Mouse (Mus musculus): ENCODE measurements at regions not wholly inside any gene's neighbourhood (a gene's known extent, or its start where the extent isn't known, plus 50 kb on each side); places are given as distances from the start of the nearest gene placed in this dataset.

GRCm38 (mm10) chr16:90666271-90666986, 60.8 kb downstream of the Mis18a start:
- Histone ChIP-seq H3K4me1 (no peaks in the 10 kb centered on the region), H3K27ac (no peak overlapping the region), H3K9me3 (no peaks in the 10 kb centered on the region), H3K36me3 (no peaks in the 10 kb centered on the region), H3K9ac (no peak overlapping the region), H3K4me2 (replicated peaks) (no peak overlapping the region), H3K27me3 (no peaks in the 10 kb centered on the region), H3K4me3 (no peak overlapping the region)
- WGBS = 87% methylated on average over 11 of the region's 11 CpGs
- no peak for ATAC-seq (ENCODE audit: low FRiP score, low read depth)

DNA sequence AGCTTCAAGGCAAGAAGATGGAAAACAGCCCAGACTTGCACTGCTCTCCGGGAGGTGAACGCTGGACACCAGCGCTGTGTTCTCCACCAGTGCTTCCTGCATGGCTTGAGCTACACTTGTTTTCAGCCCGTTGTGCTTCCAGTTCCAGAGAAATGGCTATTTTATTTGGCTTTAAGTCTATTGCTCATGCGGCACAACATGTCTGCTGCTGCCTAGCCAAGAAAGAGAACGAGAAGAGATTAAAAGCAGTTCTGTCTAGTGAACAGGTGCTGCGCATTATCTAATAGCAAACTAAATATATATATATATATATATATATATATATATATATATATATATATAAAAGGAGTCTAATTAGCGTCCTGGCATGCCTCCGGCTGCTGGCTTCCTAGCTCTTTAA, 63.1 kb downstream of the Mis18a start:
- Histone ChIP-seq H3K4me1 (no peaks in the 10 kb centered on the region), H3K4me2 (replicated peaks) (no peak overlapping the region), H3K27ac (no peak overlapping the region), H3K27me3 (no peaks in the 10 kb centered on the region), H3K9me3 (no peaks in the 10 kb centered on the region), H3K36me3 (no peaks in the 10 kb centered on the region), H3K9ac (no peak overlapping the region), H3K4me3 (no peak overlapping the region)
- no peak for ATAC-seq (ENCODE audit: low FRiP score, low read depth)
- 58% methylated on average over 9 of the region's 9 CpGs for WGBS

DNA sequence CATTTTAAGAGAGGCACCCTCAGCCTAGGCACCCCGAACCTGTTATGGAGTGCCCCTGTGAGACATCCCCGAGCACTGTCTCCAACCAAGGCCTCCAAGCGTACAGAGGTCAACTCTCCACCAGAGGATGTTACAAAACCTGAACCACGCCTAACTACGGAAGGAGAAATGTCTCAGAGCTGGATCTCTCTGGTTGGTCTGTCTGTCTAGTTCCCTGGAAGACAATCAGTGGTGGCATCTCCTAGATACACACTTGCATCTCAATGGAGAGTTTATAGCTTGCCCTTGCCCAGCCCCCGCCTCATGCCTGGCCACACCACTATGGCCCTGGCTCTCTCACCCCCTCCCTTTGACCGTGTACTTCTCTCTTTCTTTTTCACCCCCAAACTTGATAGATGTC, 69.2 kb downstream of the Mis18a start:
- Histone ChIP-seq H3K36me3 (no peaks in the 10 kb centered on the region), H3K4me2 (replicated peaks) (no peak overlapping the region), H3K4me3 (no peak overlapping the region), H3K27me3 (no peaks in the 10 kb centered on the region), H3K27ac (no peak overlapping the region), H3K4me1 (peaks cover 10% of the 10 kb centered on the region), H3K9me3 (0 out of 2 replicates have a peak, but pooled peaks cover 4% of the 10 kb centered on the region), H3K9ac (no peak overlapping the region)
- no peak for ATAC-seq (ENCODE audit: low FRiP score, low read depth)
- 91% methylated on average over 7 of the region's 7 CpGs for WGBS

- H3K36me3 ChIP-seq = no peaks in the 10 kb centered on the region
- 0 out of 2 replicates have a peak, but pooled peaks cover 4% of the 10 kb centered on the region for H3K9me3 ChIP-seq
- no peak overlapping the region for H3K4me3 ChIP-seq
- peaks cover 10% of the 10 kb centered on the region for H3K4me1 ChIP-seq
- no peak for ATAC-seq (ENCODE audit: low FRiP score, low read depth)
- H3K27me3 ChIP-seq = no peaks in the 10 kb centered on the region
- no peak overlapping the region for H3K9ac ChIP-seq
- H3K27ac ChIP-seq = peak overlapping the region; percentile 49; the same call in 1 of the 2 replicates
- WGBS = 31% methylated on average over 9 of the region's 9 CpGs
- H3K4me2 ChIP-seq (replicated peaks) = peak overlapping the region; percentile 15; the same call in 1 of the 2 replicates
Observed at GRCm38 (mm10) chr16:90657027-90657426, 70.2 kb downstream of the Mis18a start.

DNA sequence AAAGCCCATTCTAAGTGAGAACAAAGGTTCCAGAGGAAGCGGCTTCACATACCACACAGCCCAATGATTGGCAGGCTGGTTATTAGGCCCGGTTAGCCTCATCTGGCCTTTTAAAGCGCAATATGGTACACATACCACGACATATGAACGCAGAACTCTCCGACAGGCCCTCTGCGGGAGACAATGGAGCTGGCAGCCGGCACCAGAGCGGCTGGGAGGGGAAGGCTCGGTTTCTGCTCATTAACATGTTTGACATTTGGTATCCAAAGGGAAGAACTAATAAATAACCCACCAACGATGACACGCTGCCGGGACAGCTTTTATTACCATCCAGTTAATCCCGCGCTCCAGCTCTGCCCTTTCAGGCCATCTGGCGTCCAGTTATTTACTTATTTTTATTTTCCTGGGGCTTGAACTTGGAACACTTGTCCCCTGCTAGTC, 70.6 kb downstream of the Mis18a start:
- peak overlapping the region; percentile 49; the same call in 1 of the 2 replicates for H3K27ac ChIP-seq
- H3K4me2 ChIP-seq (replicated peaks) = peak overlapping the region; percentile 15; the same call in 1 of the 2 replicates
- H3K9ac ChIP-seq = no peak overlapping the region
- H3K9me3 ChIP-seq = 0 out of 2 replicates have a peak, but pooled peaks cover 4% of the 10 kb centered on the region
- H3K4me3 ChIP-seq = no peak overlapping the region
- ATAC-seq (ENCODE audit: low FRiP score, low read depth) = peak; percentile 85; the same call in 1 of the 2 replicates
- WGBS = 11% methylated on average over 16 of the region's 16 CpGs
- H3K36me3 ChIP-seq = no peaks in the 10 kb centered on the region
- peaks cover 10% of the 10 kb centered on the region for H3K4me1 ChIP-seq
- no peaks in the 10 kb centered on the region for H3K27me3 ChIP-seq

DNA sequence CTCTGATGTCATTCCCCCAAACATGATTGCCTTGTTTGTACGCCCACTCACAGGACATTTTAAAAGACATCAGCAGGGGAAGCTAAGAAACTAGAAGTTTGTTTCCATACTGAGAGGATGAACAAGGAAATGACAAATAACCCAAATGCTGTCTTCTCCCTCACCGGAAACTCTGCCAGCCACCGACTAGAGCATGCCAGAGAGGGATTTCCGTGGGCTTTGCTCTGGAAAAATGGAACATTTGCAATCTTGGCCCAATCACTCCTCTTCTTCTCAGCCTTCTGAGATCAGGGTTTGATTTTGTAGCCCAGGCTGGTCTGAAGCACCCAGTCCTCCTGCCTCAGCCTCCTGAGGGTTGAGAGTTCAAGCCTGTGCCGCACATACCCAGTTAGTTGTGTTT, 72.4 kb downstream of the Mis18a start:
- WGBS = 95% methylated on average over 5 of the region's 5 CpGs
- H3K27ac ChIP-seq = no peak overlapping the region

DNA sequence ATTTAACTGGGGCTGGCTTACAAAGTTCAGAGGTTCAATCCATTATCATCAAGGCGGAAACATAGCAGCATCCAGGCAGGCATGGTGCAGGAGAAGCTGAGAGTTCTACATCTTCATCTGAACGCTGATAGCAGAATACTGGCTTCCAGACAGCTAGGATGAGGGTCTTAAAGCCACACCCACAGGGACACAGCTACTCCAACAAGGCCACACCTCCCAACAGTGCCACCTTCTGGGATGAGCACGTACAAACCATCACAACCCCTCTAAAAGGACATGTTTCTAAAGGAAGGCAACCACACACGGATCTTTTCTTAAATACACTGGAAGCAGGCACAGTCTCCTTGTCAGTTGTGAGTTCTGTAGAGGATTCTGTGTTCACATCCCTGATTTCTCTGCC, 74.4 kb downstream of the Mis18a start:
- Histone ChIP-seq H3K4me1 (peaks cover 10% of the 10 kb centered on the region), H3K27me3 (no peaks in the 10 kb centered on the region), H3K9ac (no peak overlapping the region), H3K4me3 (no peak overlapping the region), H3K27ac (no peak overlapping the region), H3K4me2 (replicated peaks) (no peak overlapping the region), H3K36me3 (no peaks in the 10 kb centered on the region), H3K9me3 (0 out of 2 replicates have a peak, but pooled peaks cover 4% of the 10 kb centered on the region)
- WGBS = 60% methylated on average over 4 of the region's 4 CpGs
- no peak for ATAC-seq (ENCODE audit: low FRiP score, low read depth)

More for the DNA sequence above, 72.4 kb downstream of the Mis18a start:
- Histone ChIP-seq H3K36me3 (no peaks in the 10 kb centered on the region), H3K4me1 (peaks cover 10% of the 10 kb centered on the region), H3K9me3 (0 out of 2 replicates have a peak, but pooled peaks cover 4% of the 10 kb centered on the region), H3K4me2 (replicated peaks) (no peak overlapping the region), H3K4me3 (no peak overlapping the region), H3K27me3 (no peaks in the 10 kb centered on the region), H3K9ac (no peak overlapping the region)
- ATAC-seq (ENCODE audit: low FRiP score, low read depth) = no peak

- Histone ChIP-seq H3K27me3 (no peaks in the 10 kb centered on the region), H3K36me3 (no peaks in the 10 kb centered on the region), H3K27ac (no peak overlapping the region), H3K9me3 (no peaks in the 10 kb centered on the region), H3K4me1 (no peaks in the 10 kb centered on the region), H3K4me3 (no peak overlapping the region), H3K9ac (no peak overlapping the region), H3K4me2 (replicated peaks) (no peak overlapping the region)
- no peak for ATAC-seq (ENCODE audit: low FRiP score, low read depth)
- 88% methylated on average over 4 of the region's 4 CpGs for WGBS
Observed at GRCm38 (mm10) chr16:90648161-90648560, 79.0 kb downstream of the Mis18a start.

DNA sequence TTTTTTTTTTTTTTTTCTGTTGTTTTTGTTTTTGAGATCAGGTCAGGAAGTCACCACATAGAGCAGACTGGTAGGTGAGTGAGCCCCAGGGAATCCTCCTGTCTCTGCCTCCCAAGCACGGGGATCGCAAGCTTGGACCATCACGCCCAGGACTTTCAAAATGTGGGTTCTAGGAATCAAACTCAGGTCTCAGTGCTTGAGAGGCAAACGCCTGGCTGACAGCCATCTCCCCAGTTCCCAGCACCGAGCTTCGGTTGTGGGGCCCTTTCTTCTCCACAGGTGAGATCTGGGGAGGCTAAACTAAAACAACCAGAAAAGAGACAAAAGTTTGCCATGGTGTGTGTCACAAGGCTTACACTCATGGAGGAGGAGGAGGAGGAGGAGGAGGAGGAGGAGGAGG, 84.5 kb downstream of the Mis18a start:
- Histone ChIP-seq H3K4me1 (no peaks in the 10 kb centered on the region), H3K27ac (no peak overlapping the region), H3K36me3 (no peaks in the 10 kb centered on the region), H3K4me2 (replicated peaks) (no peak overlapping the region), H3K9ac (no peak overlapping the region), H3K9me3 (no peaks in the 10 kb centered on the region), H3K27me3 (no peaks in the 10 kb centered on the region), H3K4me3 (no peak overlapping the region)
- no peak for ATAC-seq (ENCODE audit: low FRiP score, low read depth)
- WGBS = 87% methylated on average over 6 of the region's 6 CpGs

DNA sequence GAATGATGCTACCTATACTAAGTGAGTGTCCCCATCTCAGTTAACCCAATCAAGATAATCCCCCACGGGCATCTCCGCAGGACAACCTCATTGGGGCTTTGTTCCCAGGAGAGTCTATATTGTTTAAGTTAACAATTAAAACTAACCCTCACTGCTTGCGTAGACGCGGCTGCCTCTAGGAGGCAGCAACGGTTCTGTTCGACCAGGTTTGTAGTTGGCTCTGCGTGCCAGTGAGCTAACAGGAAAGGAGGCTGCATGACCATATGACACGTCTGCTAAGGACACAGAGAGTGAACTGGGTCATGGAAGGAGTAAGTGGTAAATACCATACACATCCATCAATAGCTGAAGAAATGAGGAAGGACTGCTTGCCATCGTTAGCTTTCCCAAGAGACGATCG, 92.0 kb downstream of the Mis18a start:
- no peak overlapping the region for H3K27ac ChIP-seq
- H3K4me2 ChIP-seq (replicated peaks) = no peak overlapping the region
- 47% methylated on average over 12 of the region's 12 CpGs for WGBS
- no peak overlapping the region for H3K9ac ChIP-seq
- no peak for ATAC-seq (ENCODE audit: low FRiP score, low read depth)
- H3K4me1 ChIP-seq = peaks cover 11% of the 10 kb centered on the region
- H3K36me3 ChIP-seq = no peaks in the 10 kb centered on the region
- no peak overlapping the region for H3K4me3 ChIP-seq
- no peaks in the 10 kb centered on the region for H3K9me3 ChIP-seq
- H3K27me3 ChIP-seq = no peaks in the 10 kb centered on the region

GRCm38 (mm10) chr16:90629976-90630375, 97.2 kb downstream of the Mis18a start:
- H3K36me3 ChIP-seq = no peaks in the 10 kb centered on the region
- no peak for ATAC-seq (ENCODE audit: low FRiP score, low read depth)
- peaks cover 47% of the 10 kb centered on the region for H3K4me1 ChIP-seq
- peak overlapping the region; percentile 39 for H3K9ac ChIP-seq
- WGBS = 22% methylated on average over 6 of the region's 6 CpGs
- H3K9me3 ChIP-seq = 0 out of 2 replicates have a peak, but pooled peaks cover 6% of the 10 kb centered on the region
- no peak overlapping the region for H3K4me3 ChIP-seq
- peak overlapping the region; percentile 95 for H3K27ac ChIP-seq
- peak overlapping the region; percentile 44 for H3K4me2 ChIP-seq (replicated peaks)
- H3K27me3 ChIP-seq = no peaks in the 10 kb centered on the region

DNA sequence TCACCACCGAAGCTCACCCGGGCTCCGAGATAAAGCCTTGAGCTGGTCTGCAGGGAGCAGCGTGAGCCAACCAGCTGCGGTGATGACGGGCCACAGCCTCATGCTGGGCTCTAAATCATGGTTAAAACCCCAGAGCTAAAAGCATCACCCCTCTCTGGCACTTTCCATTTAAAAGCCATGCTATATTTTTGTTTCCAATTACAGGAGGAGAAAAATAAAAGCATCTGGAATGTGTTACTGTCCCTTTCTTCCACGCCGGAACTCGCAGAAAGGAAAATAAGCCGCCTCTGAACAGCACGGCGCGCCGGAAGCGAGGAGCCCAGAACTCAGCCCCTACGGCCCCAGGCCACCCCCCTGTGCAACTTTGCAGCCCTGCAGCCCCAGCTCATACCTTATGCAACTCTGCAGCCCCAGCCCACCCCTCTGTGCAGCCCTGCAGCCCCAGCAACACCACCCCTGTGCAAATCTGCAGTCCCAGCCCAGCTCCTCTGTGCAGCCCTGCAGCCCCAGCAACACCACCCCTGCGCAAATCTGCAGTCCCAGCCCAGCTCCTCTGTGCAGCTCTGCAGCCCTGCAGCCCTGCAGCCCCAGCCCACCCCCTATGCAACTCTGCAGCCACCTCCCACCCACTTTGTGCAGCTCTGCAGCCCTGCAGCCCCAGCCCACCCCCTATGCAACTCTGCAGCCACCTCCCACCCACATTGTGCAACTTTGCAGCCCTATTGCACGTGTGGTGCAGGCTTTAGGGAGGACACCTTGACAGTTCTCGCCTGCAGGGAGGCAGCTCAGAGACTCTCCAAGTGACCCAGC, 97.9 kb downstream of the Mis18a start:
- peaks cover 53% of the 10 kb centered on the region for H3K4me1 ChIP-seq
- 0 out of 2 replicates have a peak, but pooled peaks cover 6% of the 10 kb centered on the region for H3K9me3 ChIP-seq

More for the DNA sequence above, 97.9 kb downstream of the Mis18a start:
- Histone ChIP-seq H3K27me3 (no peaks in the 10 kb centered on the region), H3K9ac (peak overlapping the region; percentile 39), H3K36me3 (no peaks in the 10 kb centered on the region), H3K4me2 (replicated peaks) (peak overlapping the region; percentile 44), H3K4me3 (no peak overlapping the region), H3K27ac (peak overlapping the region; percentile 95)
- WGBS = 7% methylated on average over 19 of the region's 19 CpGs
- peak; percentile 79 for ATAC-seq (ENCODE audit: low FRiP score, low read depth)
